27 mouse cellular contexts compared by ENCODE assay signal in genomic region chr17:32612417-32612816, GRCm38 (mm10). TPM values are rescaled to one million over a fixed set of nuclear protein-coding genes. Genes with fewer than 3 reads are reported as not detected.
"Had no signal": no experiment of that assay in that cellular context is flagged by ENCODE, and none has a peak within 500 bp of the region (broad histone marks: within the 10 kb centered on the region; RNA-seq: fewer than 3 reads in every experiment).

No protein-coding gene starts in this region.

- H3K4me3 ChIP-seq: megakaryocyte, embryonic 14.5 days; midbrain, embryonic 13.5 days; midbrain, embryonic 15.5 days; myocyte; neural tube, embryonic 13.5 days; neural tube, embryonic 15.5 days had no signal

- H3K36me3 ChIP-seq: midbrain, embryonic 13.5 days; midbrain, embryonic 15.5 days; neural tube, embryonic 13.5 days; neural tube, embryonic 15.5 days had no signal

- H3K27ac ChIP-seq: liver, embryonic 14.5 days; midbrain, embryonic 13.5 days; midbrain, embryonic 15.5 days; neural tube, embryonic 13.5 days; neural tube, embryonic 15.5 days had no signal

- H3K4me2 ChIP-seq: lung, embryonic 14.5 days; midbrain, embryonic 11.5 days; midbrain, embryonic 13.5 days; midbrain, embryonic 15.5 days; neural tube, embryonic 13.5 days; neural tube, embryonic 15.5 days had no signal

- H3K9ac ChIP-seq: liver, embryonic 14.5 days; lung, embryonic 14.5 days; midbrain, embryonic 13.5 days; midbrain, embryonic 15.5 days; neural tube, embryonic 13.5 days; neural tube, embryonic 15.5 days had no signal

- ATAC-seq: midbrain, embryonic 13.5 days; midbrain, embryonic 15.5 days had no signal

- H3K27me3 ChIP-seq: megakaryocyte, embryonic 14.5 days; midbrain, embryonic 13.5 days; midbrain, embryonic 15.5 days; neural tube, embryonic 13.5 days; neural tube, embryonic 15.5 days had no signal

- H3K4me1 ChIP-seq: midbrain, embryonic 13.5 days; midbrain, embryonic 15.5 days; neural tube, embryonic 13.5 days; neural tube, embryonic 15.5 days had no signal

- DNase-seq: lung, adult 18-20 months; lung, embryonic 14.5 days; lung, postnatal 14 days; lung, postnatal 4 days; retina, postnatal 1 day; right cerebral cortex, adult 18-20 months; right cerebral cortex, postnatal 25 days; right cerebral cortex, postnatal 4 days; spleen, adult 18-20 months; thymus, adult 18-20 months; thymus, postnatal 14 days; thymus, postnatal 36 days had no signal

- H3K9me3 ChIP-seq: midbrain, embryonic 13.5 days; midbrain, embryonic 15.5 days; neural tube, embryonic 13.5 days; neural tube, embryonic 15.5 days had no signal

RNA-seq across cellular contexts. Expression of gene Cyp4f37, which starts 8.7 kb away (rescaled TPM):
- total RNA-seq: midbrain, postnatal 0 days had no signal
- polyA plus RNA-seq: liver, embryonic 14.5 days; liver, embryonic 16.5 days; lung, embryonic 14.5 days; lung, embryonic 16.5 days; midbrain, embryonic 11.5 days; midbrain, postnatal 0 days; myocyte; neural tube, embryonic 11.5 days; neural tube, embryonic 15.5 days; small intestine, adult 2 months; stomach, embryonic 14.5 days; stomach, embryonic 16.5 days had no signal

RNA-seq across cellular contexts. Expression of gene Cyp4f40, which starts 46.3 kb away (rescaled TPM):
- total RNA-seq: midbrain, postnatal 0 days had no signal
- polyA plus RNA-seq: liver, embryonic 14.5 days; lung, embryonic 14.5 days; midbrain, embryonic 11.5 days; midbrain, embryonic 13.5 days; midbrain, embryonic 15.5 days; neural tube, embryonic 11.5 days; neural tube, embryonic 13.5 days had no signal
